Mouse (Mus musculus) embryo, embryonic 10.5 days (tissue): ENCODE data around the gene Gm20388.
"Not testable (repeated sequence)": the region's sequence is repeated elsewhere in the genome, so short reads cannot be mapped to it uniquely, and the experiment has no call there.

Experiments
- DNase-seq: peaks from one replicate; pipeline ENCODE4 v3.0.0-alpha.2; 2015; ENCODE audit warnings: low spot score

The Gm20388 gene

GRCm38 (mm10) chr8:121125311-121125876 is 1214.8 kb downstream of the Gm20388 start:
- DNase-seq, result peak; percentile 92

GRCm38 (mm10) chr8:121126191-121126590 is 1215.5 kb downstream of the Gm20388 start:
- peak; percentile 36 for DNase-seq

GRCm38 (mm10) chr8:121126694-121127093 is 1216.1 kb downstream of the Gm20388 start:
- no peak for DNase-seq

GRCm38 (mm10) chr8:121127291-121127701 is 1216.7 kb downstream of the Gm20388 start:
- no peak for DNase-seq

- DNase-seq, result peak; percentile 59
Measured at GRCm38 (mm10) chr8:121127756-121128375, 1217.2 kb downstream of the Gm20388 start, which contains the start of gene Foxl1. TSS of gene Foxl1 (plus strand) at chr8:121127940.

GRCm38 (mm10) chr8:121128531-121129264 is 1218.1 kb downstream of the Gm20388 start:
- peak; percentile 37 for DNase-seq

GRCm38 (mm10) chr8:121129265-121129940 is 1218.8 kb downstream of the Gm20388 start:
- peak; percentile 39 for DNase-seq

GRCm38 (mm10) chr8:121130522-121130921 is 1219.9 kb downstream of the Gm20388 start:
- DNase-seq, result peak; percentile 78

- no peak for DNase-seq
Measured at GRCm38 (mm10) chr8:121132961-121133513, 1222.4 kb downstream of the Gm20388 start.

GRCm38 (mm10) chr8:121134102-121134501 is 1223.5 kb downstream of the Gm20388 start:
- no peak for DNase-seq

GRCm38 (mm10) chr8:121134512-121134911 is 1223.9 kb downstream of the Gm20388 start:
- DNase-seq, result no peak

- DNase-seq, result no peak
Measured at GRCm38 (mm10) chr8:121136856-121137255, 1226.2 kb downstream of the Gm20388 start.

GRCm38 (mm10) chr8:121145457-121146134 is 1235.0 kb downstream of the Gm20388 start:
- DNase-seq, result not testable (repeated sequence)

GRCm38 (mm10) chr8:121148573-121149083 is 1238.0 kb downstream of the Gm20388 start:
- DNase-seq, result no peak

- DNase-seq, result no peak
Measured at GRCm38 (mm10) chr8:121152394-121152793, 1241.8 kb downstream of the Gm20388 start.

- DNase-seq, result no peak
Measured at GRCm38 (mm10) chr8:121156990-121157491, 1246.4 kb downstream of the Gm20388 start.

GRCm38 (mm10) chr8:121158812-121159211 is 1248.2 kb downstream of the Gm20388 start:
- no peak for DNase-seq

- DNase-seq, result no peak
Measured at GRCm38 (mm10) chr8:121161437-121161836, 1250.8 kb downstream of the Gm20388 start.

GRCm38 (mm10) chr8:121162413-121162812 is 1251.8 kb downstream of the Gm20388 start:
- no peak for DNase-seq

GRCm38 (mm10) chr8:121162906-121163695 is 1252.5 kb downstream of the Gm20388 start:
- DNase-seq, result no peak
